Mouse (Mus musculus) midbrain, embryonic 16.5 days (tissue): ENCODE results near the gene Pcdh9. TPM values are rescaled to one million over a fixed set of nuclear protein-coding genes. Genes with fewer than 3 reads are reported as not detected.

ENCODE experiments used
- ATAC-seq: fragments of 200-750 bp; cut with Nextera tagmentation; 2 replicates; pipeline ENCODE4 v1.8.0; 2017; ENCODE audit warnings: moderate TSS enrichment
- H3K27ac ChIP-seq: fragments of 300-500 bp; sonication (generic); 2 replicates; pipeline ENCODE4 v1.5.1; 2014; ENCODE audit warnings: mild to moderate bottlenecking, low read length, mixed read lengths
- H3K27me3 ChIP-seq: fragments of 300-500 bp; sonication (generic); 2 replicates; pipeline ENCODE4 v1.6.1; 2014; ENCODE audit warnings: low read depth, low read length, mixed read lengths; ENCODE audit not compliant: control insufficient read depth, insufficient read depth
- H3K36me3 ChIP-seq: fragments of 300-500 bp; sonication (generic); 2 replicates; pipeline ENCODE4 v1.6.1; 2014; ENCODE audit warnings: mild to moderate bottlenecking, low read length, moderate library complexity, mixed read lengths; ENCODE audit not compliant: control insufficient read depth, insufficient read depth
- H3K4me1 ChIP-seq: fragments of 300-500 bp; sonication (generic); 2 replicates; pipeline ENCODE4 v1.6.1; 2014; ENCODE audit warnings: mild to moderate bottlenecking, low read length, mixed read lengths; ENCODE audit not compliant: control insufficient read depth, insufficient read depth
- H3K4me2 ChIP-seq: fragments of 300-500 bp; sonication (generic); 2 replicates; pipeline ENCODE4 v1.6.1; 2014; ENCODE audit warnings: mild to moderate bottlenecking, low read length, mixed read lengths
- H3K4me3 ChIP-seq: fragments of 300-500 bp; sonication (generic); 2 replicates; pipeline ENCODE4 v1.5.1; 2014; ENCODE audit warnings: low read depth, mild to moderate bottlenecking, low read length, moderate library complexity, mixed read lengths
- H3K9ac ChIP-seq: fragments of 300-500 bp; sonication (generic); 2 replicates; pipeline ENCODE4 v1.6.1; 2014; ENCODE audit warnings: low read depth, low read length, mixed read lengths
- H3K9me3 ChIP-seq: fragments of 300-500 bp; sonication (generic); replicated peaks from 2 replicates; pipeline ENCODE4 v1.6.1; 2014; ENCODE audit warnings: mild to moderate bottlenecking, low read length, mixed read lengths; ENCODE audit not compliant: control insufficient read depth, poor library complexity, severe bottlenecking
- WGBS: fragments of 180-500 bp; shearing (Covaris S2); extraction: QIAGEN DNeasy Blood & Tissue Kit; methylation state at CpG from one replicate; pipeline ENCODE4 v1.1.7; 2014; 5-methylcytosine and 5-hydroxymethylcytosine counted together
- polyA plus RNA-seq: library from polyadenylated mRNA; unstranded; fragments of >200 nt; fragmentation: Nextera tagmentation; extraction: Ambion mirVana; gene quantifications from 2 replicates; pipeline ENCODE4 v1.2.1, GENCODE M21; 2015

Pcdh9 gene
- 179 and 187 TPM in 2 replicates for polyA plus RNA-seq

DNA sequence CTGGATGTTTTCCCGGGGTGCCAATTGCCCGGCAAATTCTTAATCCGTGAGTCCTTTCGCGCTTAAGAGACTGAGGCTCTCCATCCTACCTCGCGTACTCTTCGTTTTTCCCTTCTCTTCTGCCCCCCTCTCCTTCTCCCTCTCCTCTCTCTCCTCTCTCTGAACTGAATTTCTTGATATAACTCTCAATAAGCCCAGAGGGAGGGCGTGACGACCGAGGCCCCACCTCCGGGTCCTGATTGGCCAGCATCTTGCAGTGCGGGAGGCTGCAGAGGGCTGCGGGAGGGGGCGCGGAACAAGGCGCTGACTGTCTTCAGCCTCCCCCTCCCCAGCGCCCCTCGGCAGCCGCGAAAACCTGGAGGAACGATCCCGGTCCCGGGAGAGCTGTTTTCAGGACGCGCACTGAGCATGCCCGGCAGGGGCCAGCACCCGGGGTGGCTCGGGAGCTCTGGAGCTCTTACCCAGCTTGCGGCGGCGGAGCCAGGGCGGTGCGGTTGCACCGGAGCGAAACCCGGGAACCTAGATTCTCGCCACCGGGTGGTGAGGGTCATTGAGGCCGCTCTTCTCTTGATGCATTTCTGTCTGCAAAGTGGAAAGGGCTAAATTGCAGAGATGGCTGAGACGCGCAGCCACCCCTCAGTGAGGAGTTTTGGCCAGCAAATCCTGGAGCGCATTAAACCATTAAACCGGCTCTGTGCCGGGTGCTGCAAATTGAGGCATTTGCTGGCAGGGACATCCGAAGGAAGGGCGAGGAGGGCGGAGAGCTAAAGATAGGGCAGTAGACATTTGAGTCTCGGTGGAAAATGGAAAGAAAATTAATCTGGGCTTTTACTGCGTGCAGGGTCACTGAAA, at the start of gene Pcdh9:
Gene Pcdh9 (minus strand): TSS at position 161 of the 852 bp plus-strand sequence.
- WGBS: under 1% methylated on average over 50 of the region's 50 CpGs
- H3K4me1 ChIP-seq: peaks cover 17% of the 10 kb centered on the region; the same call in 1 of the 2 replicates
- H3K36me3 ChIP-seq: peaks cover 4% of the 10 kb centered on the region
- no peaks in the 10 kb centered on the region for H3K27me3 ChIP-seq
- ATAC-seq: peak; percentile 99
- H3K9me3 ChIP-seq: no peaks in the 10 kb centered on the region
- H3K27ac ChIP-seq: peak within 1 kb of the TSS; percentile 93
- H3K4me3 ChIP-seq: peak within 1 kb of the TSS; percentile 67
- peak within 1 kb of the TSS; percentile 74 for H3K4me2 ChIP-seq
- peak within 1 kb of the TSS; percentile 81 for H3K9ac ChIP-seq

DNA sequence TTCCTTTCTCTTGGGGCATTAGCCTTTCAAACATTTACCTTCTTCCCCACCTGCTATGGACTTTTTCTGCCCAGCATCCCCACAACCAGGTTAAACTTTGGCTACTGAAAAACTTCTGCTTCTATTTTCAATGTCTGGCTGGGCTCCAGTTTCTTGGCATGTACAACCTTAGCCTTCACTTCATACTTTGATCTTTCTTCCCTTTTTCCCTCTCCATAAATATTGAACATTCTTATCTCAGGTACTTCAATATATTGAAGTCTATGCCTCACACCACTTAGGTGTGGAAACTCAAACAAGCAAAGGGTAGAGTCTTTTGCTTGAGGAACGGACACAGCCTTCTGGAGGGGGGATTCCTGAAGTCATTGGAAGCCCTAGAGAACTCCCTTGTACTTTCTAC, 16.4 kb upstream of the Pcdh9 start:
- no peak overlapping the region for H3K27ac ChIP-seq
- no peak for ATAC-seq
- no peaks in the 10 kb centered on the region for H3K27me3 ChIP-seq
- WGBS: 90% methylated on average over 1 of the region's 1 CpGs
- H3K9me3 ChIP-seq: no peaks in the 10 kb centered on the region
- H3K4me3 ChIP-seq: no peak overlapping the region
- no peaks in the 10 kb centered on the region for H3K36me3 ChIP-seq
- H3K4me2 ChIP-seq: no peak overlapping the region
- no peaks in the 10 kb centered on the region for H3K4me1 ChIP-seq
- no peak overlapping the region for H3K9ac ChIP-seq

DNA sequence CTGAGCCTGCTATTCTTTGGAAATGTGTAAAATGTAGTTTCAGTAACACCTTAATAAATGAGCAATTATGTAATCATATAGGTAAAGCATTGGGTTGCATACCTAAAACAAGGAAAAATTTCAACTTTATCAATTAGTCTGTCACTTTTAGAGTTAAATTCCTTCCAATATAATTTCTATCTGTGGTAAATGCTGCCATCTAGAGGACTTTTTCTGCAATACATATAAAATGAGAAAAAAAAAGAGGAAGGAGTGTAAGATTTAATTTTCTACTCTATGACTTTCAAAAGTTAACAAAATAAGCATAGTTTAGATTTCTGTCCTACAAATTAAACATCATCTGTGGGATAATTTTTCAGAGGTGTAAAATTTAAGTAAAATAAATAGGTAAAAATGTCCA, 8.1 kb upstream of the Pcdh9 start:
- Histone ChIP-seq H3K9ac (no peak overlapping the region), H3K4me1 (no peaks in the 10 kb centered on the region), H3K9me3 (no peaks in the 10 kb centered on the region), H3K27me3 (no peaks in the 10 kb centered on the region), H3K4me2 (no peak overlapping the region), H3K27ac (no peak overlapping the region), H3K36me3 (no peaks in the 10 kb centered on the region), H3K4me3 (no peak overlapping the region)
- ATAC-seq: no peak

DNA sequence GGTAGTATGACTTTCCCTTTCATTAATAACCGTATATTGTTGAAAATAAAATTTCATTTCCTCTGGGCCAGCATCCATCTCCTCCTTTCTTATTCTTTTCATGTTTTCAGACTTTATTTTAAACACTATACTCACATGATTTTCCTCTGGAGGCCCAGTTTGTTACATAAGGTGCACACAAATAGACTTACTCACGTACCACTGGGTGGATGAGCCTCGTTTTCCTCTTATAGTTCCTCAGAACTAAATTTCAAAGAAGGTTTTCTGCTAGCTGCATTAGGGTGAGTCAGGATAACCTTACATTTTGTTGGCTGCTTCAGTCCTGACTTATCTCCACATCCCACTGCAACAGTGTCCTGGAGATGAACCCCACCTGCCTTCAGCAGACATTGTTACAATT, 4.7 kb upstream of the Pcdh9 start:
- no peak overlapping the region for H3K4me3 ChIP-seq
- H3K36me3 ChIP-seq: no peaks in the 10 kb centered on the region
- WGBS: 89% methylated on average over 3 of the region's 3 CpGs
- H3K27me3 ChIP-seq: no peaks in the 10 kb centered on the region
- H3K4me2 ChIP-seq: no peak overlapping the region
- H3K4me1 ChIP-seq: peaks cover 5% of the 10 kb centered on the region; the same call in 1 of the 2 replicates
- no peak overlapping the region for H3K9ac ChIP-seq
- ATAC-seq: no peak
- no peaks in the 10 kb centered on the region for H3K9me3 ChIP-seq
- no peak overlapping the region for H3K27ac ChIP-seq

DNA sequence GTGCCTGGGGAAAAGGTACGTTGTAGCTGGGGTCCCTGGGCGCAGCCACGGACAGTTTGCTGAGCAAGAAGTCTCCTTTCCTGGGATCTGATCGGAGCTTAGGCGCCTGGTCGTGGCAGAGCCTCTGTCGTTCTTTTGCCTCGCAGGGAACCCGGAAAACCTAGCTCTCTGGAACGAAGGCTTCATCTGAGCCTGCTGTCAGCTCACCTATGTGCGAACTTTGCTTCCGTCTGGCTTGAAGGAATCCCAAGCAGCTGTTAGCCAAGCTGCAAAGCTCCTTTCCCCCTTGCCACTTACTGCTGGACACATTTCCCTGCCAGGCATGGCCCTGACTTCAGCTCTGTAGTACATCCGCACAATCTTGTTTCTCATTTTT, 880 bp upstream of the Pcdh9 start:
- WGBS: 1% methylated on average over 13 of the region's 13 CpGs
- Histone ChIP-seq H3K27me3 (no peaks in the 10 kb centered on the region), H3K9ac (peak overlapping the region; percentile 81), H3K36me3 (no peaks in the 10 kb centered on the region; the same call in 1 of the 2 replicates), H3K4me1 (peaks cover 11% of the 10 kb centered on the region; the same call in 1 of the 2 replicates), H3K27ac (peak overlapping the region; percentile 93), H3K4me3 (peak overlapping the region; percentile 67), H3K9me3 (no peaks in the 10 kb centered on the region), H3K4me2 (peak overlapping the region; percentile 74)
- peak; percentile 14; the same call in 1 of the 2 replicates for ATAC-seq

DNA sequence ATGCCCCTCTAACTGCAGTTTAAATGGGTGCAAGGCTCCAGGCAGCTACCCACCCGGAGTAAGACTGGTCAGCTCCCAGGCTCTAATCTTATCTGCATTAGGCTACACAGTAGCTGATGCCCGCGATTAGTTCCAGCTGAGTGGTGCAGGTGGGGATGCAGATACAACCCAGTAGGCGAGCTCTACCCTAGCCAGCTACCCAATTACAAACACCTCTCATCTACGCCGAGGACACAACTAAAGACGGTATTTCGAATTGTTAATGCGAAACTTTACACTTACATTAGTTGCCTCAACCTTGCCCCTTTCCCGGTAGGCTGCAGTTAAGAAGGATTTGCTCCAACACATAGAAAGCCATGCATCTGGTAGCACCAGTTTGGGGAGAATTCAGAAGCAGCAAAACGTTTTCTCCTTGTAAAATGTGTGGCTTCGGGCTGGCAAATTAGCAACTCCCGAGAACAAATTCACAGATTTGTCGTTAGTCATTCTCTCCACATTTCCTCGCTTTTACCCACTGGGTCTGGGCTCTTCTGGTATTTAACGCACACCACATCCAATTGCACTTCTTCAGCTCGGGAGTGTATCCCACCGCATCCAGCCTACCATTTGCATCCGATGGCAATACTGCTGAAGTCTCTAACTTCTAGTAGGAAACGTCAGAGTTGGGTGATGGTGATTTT, 500 bp downstream of the Pcdh9 start:
- Histone ChIP-seq H3K27me3 (no peaks in the 10 kb centered on the region), H3K36me3 (peaks cover 6% of the 10 kb centered on the region), H3K9ac (peak overlapping the region; percentile 81), H3K4me1 (peaks cover 24% of the 10 kb centered on the region), H3K27ac (peak overlapping the region; percentile 93), H3K9me3 (no peaks in the 10 kb centered on the region), H3K4me2 (peak overlapping the region; percentile 74), H3K4me3 (peak overlapping the region; percentile 67)
- under 1% methylated on average over 20 of the region's 20 CpGs for WGBS
- ATAC-seq: peak; percentile 46

DNA sequence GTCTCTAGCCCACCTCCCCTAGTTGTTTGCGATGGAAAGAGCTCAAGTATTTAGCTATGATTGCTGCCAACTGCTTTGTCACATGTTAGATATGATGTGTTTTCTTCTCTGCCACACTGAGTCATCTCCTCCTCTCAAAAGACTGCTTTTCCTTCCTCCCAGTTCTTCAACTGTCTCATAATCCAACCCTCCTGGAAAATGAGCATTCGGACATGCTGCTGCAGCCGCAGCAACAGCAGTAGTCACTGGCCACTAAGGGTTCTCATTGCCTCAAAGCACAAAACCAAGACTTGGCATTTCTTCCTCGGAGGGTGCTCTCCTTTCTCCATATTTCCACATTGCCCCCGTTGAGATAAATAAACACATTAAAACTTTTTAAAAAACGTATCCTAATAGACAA, 1.2 kb downstream of the Pcdh9 start:
- peak overlapping the region; percentile 67 for H3K4me3 ChIP-seq
- H3K4me2 ChIP-seq: peak overlapping the region; percentile 74
- H3K27me3 ChIP-seq: no peaks in the 10 kb centered on the region
- peak overlapping the region; percentile 81 for H3K9ac ChIP-seq
- H3K9me3 ChIP-seq: no peaks in the 10 kb centered on the region
- no peak for ATAC-seq
- WGBS: 11% methylated on average over 6 of the region's 6 CpGs
- H3K4me1 ChIP-seq: peaks cover 24% of the 10 kb centered on the region
- peak overlapping the region; percentile 93 for H3K27ac ChIP-seq
- peaks cover 6% of the 10 kb centered on the region for H3K36me3 ChIP-seq

DNA sequence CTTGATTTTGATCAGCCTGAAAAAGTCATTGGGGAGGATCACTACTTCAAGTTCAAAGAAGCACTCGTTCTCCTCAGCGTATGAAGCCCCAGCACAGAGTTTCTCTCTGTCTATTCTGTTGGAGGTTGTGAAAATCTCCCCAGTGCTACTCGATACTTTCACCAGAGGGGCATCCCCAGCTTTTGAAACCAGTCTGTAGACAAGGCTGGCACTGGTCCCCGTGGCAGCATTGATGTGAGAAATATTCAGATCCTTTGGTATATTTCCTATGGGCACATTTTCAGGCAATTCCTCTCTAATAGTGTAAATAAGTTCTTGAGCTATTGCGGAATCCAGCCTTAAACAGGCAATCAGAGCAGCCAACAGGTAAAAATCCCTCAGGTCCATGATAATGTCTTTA, 2.1 kb downstream of the Pcdh9 start:
- 52% methylated on average over 5 of the region's 5 CpGs for WGBS
- H3K9me3 ChIP-seq: no peaks in the 10 kb centered on the region
- peaks cover 27% of the 10 kb centered on the region for H3K4me1 ChIP-seq
- peak overlapping the region; percentile 74 for H3K4me2 ChIP-seq
- H3K4me3 ChIP-seq: peak overlapping the region; percentile 67
- no peaks in the 10 kb centered on the region for H3K27me3 ChIP-seq
- peaks cover 6% of the 10 kb centered on the region for H3K36me3 ChIP-seq
- ATAC-seq: no peak
- 0 out of 2 replicates have a peak overlapping the region, but pooled peaks have one; percentile 5 for H3K27ac ChIP-seq
- H3K9ac ChIP-seq: peak overlapping the region; percentile 81

DNA sequence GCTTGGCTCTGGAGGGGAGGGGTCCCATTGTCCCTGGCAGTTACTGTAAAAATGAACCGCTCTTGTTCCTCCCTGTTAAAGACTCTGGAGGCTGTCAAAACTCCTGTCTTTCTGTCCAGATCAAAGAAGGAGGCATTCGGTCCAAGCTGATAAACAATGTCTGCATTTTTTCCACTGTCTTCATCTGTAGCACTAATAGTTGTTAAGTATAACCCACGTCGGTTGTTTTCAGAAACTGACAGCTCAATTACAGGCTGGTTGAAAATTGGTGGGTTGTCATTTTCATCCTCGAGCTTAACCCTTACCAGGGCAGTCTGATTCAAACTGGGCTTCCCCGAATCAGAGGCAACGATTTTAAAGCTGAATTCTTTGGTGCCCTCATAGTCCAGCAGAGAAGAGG, 3.4 kb downstream of the Pcdh9 start:
- H3K4me3 ChIP-seq: peak overlapping the region; percentile 67
- no peaks in the 10 kb centered on the region for H3K27me3 ChIP-seq
- H3K36me3 ChIP-seq: peaks cover 6% of the 10 kb centered on the region
- H3K9ac ChIP-seq: peak overlapping the region; percentile 81
- peak overlapping the region; percentile 74 for H3K4me2 ChIP-seq
- no peak overlapping the region for H3K27ac ChIP-seq
- H3K9me3 ChIP-seq: no peaks in the 10 kb centered on the region
- WGBS: 58% methylated on average over 7 of the region's 7 CpGs
- H3K4me1 ChIP-seq: peaks cover 27% of the 10 kb centered on the region
- ATAC-seq: no peak
